Mouse (Mus musculus): ENCODE results near the gene Dhx8. TPM values are rescaled to one million over a fixed set of nuclear protein-coding genes. Genes with fewer than 3 reads are reported as not detected.

Gene Dhx8
- polyA plus RNA-seq, 2 experiments, result 9.6 to 12.9 TPM

DNA sequence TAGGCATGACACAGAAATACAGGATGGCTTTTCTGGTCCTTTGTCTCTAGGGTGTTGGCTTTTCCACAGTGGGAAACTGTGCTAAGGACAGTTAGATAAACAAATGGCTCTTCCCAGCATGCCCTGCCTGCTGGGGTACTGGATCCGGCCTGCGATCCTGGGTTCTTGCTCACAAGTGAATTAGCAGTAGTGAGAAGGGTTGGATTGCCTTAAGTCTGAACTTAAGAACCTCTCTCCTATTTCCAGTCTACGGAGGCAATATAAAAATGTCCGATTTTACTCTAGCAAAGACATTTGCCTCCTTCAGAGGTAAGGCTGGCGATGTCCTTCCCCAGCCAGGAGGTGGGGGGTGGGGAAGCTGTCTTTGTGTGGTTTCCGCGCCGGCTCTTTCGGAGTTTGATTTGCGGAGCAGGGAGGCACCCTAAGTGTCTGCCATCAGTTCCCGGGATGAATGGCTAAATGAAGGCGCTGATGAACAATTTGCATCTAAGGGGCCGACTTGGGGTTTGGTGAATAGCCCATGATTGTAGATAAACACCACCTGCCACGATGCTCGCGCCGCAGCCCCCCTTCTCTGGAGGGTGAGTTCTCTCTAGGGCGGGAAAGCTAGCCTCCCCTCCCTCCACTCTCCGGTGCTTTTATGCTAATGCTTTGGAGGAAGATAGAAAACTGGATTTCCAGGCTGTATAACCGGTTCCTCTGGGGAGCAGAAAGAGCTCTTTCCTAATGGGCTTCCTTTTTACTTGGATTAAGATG is 36.6 kb upstream of the Dhx8 start:
- TF ChIP-seq EP300 (IDR thresholded peaks at IDR 0.05; ENCODE audit: low read depth) (no peak), CTCF (IDR thresholded peaks at IDR 0.05; ENCODE audit: low read depth) (no peak)
- peak in 2 of 3 experiments; percentile 15 to 28 for DNase-seq (ENCODE audit: low read depth in 3 of 3, low spot score in 3 of 3)
- no peaks in the 10 kb centered on the region for H3K9me3 ChIP-seq (ENCODE audit: control insufficient read depth, low read length)
- no peak for ATAC-seq (ENCODE audit: insufficient read depth)
- peak overlapping the region; percentile 11 to 26 for H3K4me3 ChIP-seq (ENCODE audit: insufficient read depth in 1 of 2, low read depth in 2 of 2, low read length in 2 of 2)
- H3K4me1 ChIP-seq (replicated peaks; ENCODE audit: control insufficient read depth in 2 of 2, insufficient read depth in 2 of 2, low read length in 1 of 2), result peaks cover 27 to 39% of the 10 kb centered on the region in 2 experiments
- 6% methylated on average over 20 of the region's 20 CpGs for WGBS (ENCODE audit: insufficient replicate concordance)
- no peaks in the 10 kb centered on the region for H3K36me3 ChIP-seq (replicated peaks; ENCODE audit: control insufficient read depth, insufficient read depth, low read depth)
- peak overlapping the region; percentile 50 for H3K9ac ChIP-seq (replicated peaks)
- H3K27me3 ChIP-seq (ENCODE audit: control insufficient read depth, insufficient read depth, low read length), result no peaks in the 10 kb centered on the region
- H3K4me2 ChIP-seq (ENCODE audit: low read depth), result peak overlapping the region; percentile 68
- peak overlapping the region; percentile 1 for H3K27ac ChIP-seq

DNA sequence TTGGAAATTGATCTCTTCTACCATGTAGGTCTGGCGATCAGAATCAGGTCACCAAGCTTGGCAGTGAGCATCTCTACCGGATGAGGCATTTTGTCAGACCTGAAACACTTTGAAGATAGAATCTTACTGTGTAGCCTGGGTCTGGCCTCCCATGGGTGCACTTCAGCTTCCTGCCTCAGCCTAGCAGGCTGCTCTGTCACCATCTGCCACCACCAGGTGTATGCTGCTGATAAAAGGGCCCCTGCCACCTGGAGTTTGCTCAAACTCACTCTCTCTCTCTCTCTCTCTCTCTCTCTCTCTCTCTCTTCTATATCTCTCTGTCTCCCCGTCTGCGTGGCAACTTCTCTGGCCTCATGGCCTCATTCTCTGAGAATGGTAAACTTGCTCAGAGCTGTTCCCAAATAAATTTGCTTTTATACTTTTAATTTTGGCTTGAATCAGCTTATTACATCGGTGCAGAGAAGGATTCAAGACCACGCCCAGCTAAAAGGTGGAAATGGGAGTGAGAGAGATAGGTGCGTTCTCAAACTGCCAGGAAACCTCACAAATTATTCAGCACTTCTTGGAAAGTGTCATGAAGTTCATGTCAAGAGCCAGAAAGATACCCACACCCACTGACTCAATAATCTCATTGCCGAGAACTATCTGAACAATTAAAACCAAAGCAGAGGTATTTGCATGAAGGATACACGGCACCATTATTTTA is 35.4 kb upstream of the Dhx8 start:
- ATAC-seq (ENCODE audit: insufficient read depth) (peak; percentile 89), DNase-seq (ENCODE audit: low read depth in 3 of 3, low spot score in 3 of 3) (peak; percentile 49 to 77 (median 53))
- peak overlapping the region; percentile 1 for H3K27ac ChIP-seq
- no peaks in the 10 kb centered on the region for H3K9me3 ChIP-seq (ENCODE audit: control insufficient read depth, low read length)
- H3K9ac ChIP-seq (replicated peaks), result no peak overlapping the region
- no peaks in the 10 kb centered on the region for H3K27me3 ChIP-seq (ENCODE audit: control insufficient read depth, insufficient read depth, low read length)
- no peaks in the 10 kb centered on the region for H3K36me3 ChIP-seq (replicated peaks; ENCODE audit: control insufficient read depth, insufficient read depth, low read depth)
- peaks cover 27 to 39% of the 10 kb centered on the region in 2 experiments for H3K4me1 ChIP-seq (replicated peaks; ENCODE audit: control insufficient read depth in 2 of 2, insufficient read depth in 2 of 2, low read length in 1 of 2)
- H3K4me3 ChIP-seq (ENCODE audit: insufficient read depth in 1 of 2, low read depth in 2 of 2, low read length in 2 of 2), result no peak overlapping the region
- peak overlapping the region; percentile 68 for H3K4me2 ChIP-seq (ENCODE audit: low read depth)
- TF ChIP-seq CTCF (IDR thresholded peaks at IDR 0.05; ENCODE audit: low read depth) (peak; percentile 19; the same call in 1 of the 2 replicates), EP300 (IDR thresholded peaks at IDR 0.05; ENCODE audit: low read depth) (peak; percentile 69)
- 21% methylated on average over 9 of the region's 9 CpGs for WGBS (ENCODE audit: insufficient replicate concordance)

DNA sequence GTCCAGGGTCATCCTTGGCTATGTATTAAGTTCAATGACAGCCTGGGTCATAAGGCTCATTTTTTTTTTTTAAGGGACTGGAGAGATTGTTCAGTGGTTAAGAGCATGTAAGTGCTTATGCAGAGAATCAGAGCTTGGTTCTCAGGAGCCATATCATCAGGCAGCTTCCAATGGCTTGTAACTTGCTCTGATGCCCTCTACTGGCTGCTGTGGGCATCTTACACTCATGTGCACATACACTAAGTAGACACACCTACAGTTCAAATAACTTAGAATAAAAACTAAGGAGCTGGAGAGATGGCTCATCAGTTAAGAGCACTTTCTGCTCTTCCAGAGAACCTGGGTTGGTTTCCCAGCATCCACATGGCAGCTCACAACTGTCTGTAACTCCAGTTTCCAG is 34.6 kb upstream of the Dhx8 start:
- no peak for TF ChIP-seq EP300 (IDR thresholded peaks at IDR 0.05; ENCODE audit: low read depth)
- TF ChIP-seq CTCF (IDR thresholded peaks at IDR 0.05; ENCODE audit: low read depth), result no peak; the same call in 1 of the 2 replicates
- no peak for DNase-seq (ENCODE audit: low read depth in 3 of 3, low spot score in 3 of 3)

DNA sequence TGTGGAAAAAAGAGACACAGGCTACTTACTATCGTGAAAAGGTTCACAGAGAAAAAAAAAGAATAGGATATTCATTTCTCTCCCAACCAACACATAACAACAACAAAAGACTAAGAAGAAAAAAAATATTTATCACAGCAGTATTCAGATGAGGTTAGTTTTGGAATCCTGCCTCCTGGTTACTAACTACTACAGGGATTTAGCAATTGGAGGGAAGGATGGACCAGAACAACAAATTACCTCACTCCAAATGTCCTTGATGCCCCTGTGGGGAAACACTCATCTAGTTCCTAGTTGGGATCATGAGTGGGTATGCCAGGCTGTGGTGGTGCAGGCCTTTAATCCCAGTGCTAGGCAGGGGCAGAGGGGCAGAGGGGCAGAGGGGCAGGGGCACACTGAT is 33.2 kb upstream of the Dhx8 start:
- Histone ChIP-seq H3K27me3 (ENCODE audit: control insufficient read depth, insufficient read depth, low read length) (no peaks in the 10 kb centered on the region), H3K9ac (replicated peaks) (no peak overlapping the region), H3K36me3 (replicated peaks; ENCODE audit: control insufficient read depth, insufficient read depth, low read depth) (no peaks in the 10 kb centered on the region), H3K9me3 (ENCODE audit: control insufficient read depth, low read length) (no peaks in the 10 kb centered on the region), H3K4me3 (ENCODE audit: insufficient read depth in 1 of 2, low read depth in 2 of 2, low read length in 2 of 2) (no peak overlapping the region), H3K4me1 (replicated peaks; ENCODE audit: control insufficient read depth in 2 of 2, insufficient read depth in 2 of 2, low read length in 1 of 2) (peaks cover 27 to 39% of the 10 kb centered on the region in 2 experiments), H3K27ac (no peak overlapping the region), H3K4me2 (ENCODE audit: low read depth) (no peak overlapping the region)
- WGBS (ENCODE audit: insufficient replicate concordance), result 70% methylated on average over 1 of the region's 1 CpGs
- ATAC-seq (ENCODE audit: insufficient read depth), result no peak
- TF ChIP-seq CTCF (IDR thresholded peaks at IDR 0.05; ENCODE audit: low read depth) (no peak), EP300 (IDR thresholded peaks at IDR 0.05; ENCODE audit: low read depth) (no peak)
- no peak for DNase-seq (ENCODE audit: low read depth in 3 of 3, low spot score in 3 of 3)

More for the DNA sequence above, 34.6 kb upstream of the Dhx8 start:
- Histone ChIP-seq H3K4me3 (ENCODE audit: insufficient read depth in 1 of 2, low read depth in 2 of 2, low read length in 2 of 2) (no peak overlapping the region), H3K36me3 (replicated peaks; ENCODE audit: control insufficient read depth, insufficient read depth, low read depth) (no peaks in the 10 kb centered on the region), H3K9ac (replicated peaks) (no peak overlapping the region), H3K4me1 (replicated peaks; ENCODE audit: control insufficient read depth in 2 of 2, insufficient read depth in 2 of 2, low read length in 1 of 2) (peaks cover 27 to 39% of the 10 kb centered on the region in 2 experiments), H3K27me3 (ENCODE audit: control insufficient read depth, insufficient read depth, low read length) (no peaks in the 10 kb centered on the region), H3K9me3 (ENCODE audit: control insufficient read depth, low read length) (no peaks in the 10 kb centered on the region), H3K27ac (no peak overlapping the region; the same call in 1 of the 2 replicates), H3K4me2 (ENCODE audit: low read depth) (peak overlapping the region; percentile 68; the same call in 1 of the 2 replicates)
- ATAC-seq (ENCODE audit: insufficient read depth), result no peak

DNA sequence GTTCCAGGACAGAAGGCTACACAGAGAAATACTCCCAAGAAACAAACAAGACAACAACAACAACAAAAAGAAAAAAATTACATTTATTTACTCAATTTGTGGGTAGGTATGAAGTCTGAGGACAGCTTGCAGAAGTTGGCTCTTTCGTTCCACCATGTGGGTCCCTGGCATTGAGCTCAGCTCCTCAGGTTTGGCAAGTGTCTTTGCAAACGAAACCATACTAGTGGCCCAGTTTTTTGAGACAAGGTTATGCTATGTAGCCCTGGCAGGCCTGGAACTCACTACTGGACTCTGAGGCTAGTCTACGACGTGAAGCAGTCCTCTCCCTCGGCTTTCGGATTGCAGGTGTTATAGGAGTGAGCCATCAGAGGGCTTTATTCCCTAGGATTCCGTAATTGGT is 32.7 kb upstream of the Dhx8 start:
- H3K9ac ChIP-seq (replicated peaks), result no peak overlapping the region
- 65% methylated on average over 7 of the region's 7 CpGs for WGBS (ENCODE audit: insufficient replicate concordance)

More for the DNA sequence above, 32.7 kb upstream of the Dhx8 start:
- peaks cover 27 to 39% of the 10 kb centered on the region in 2 experiments for H3K4me1 ChIP-seq (replicated peaks; ENCODE audit: control insufficient read depth in 2 of 2, insufficient read depth in 2 of 2, low read length in 1 of 2)
- no peak overlapping the region for H3K27ac ChIP-seq
- H3K4me2 ChIP-seq (ENCODE audit: low read depth), result no peak overlapping the region
- no peaks in the 10 kb centered on the region for H3K9me3 ChIP-seq (ENCODE audit: control insufficient read depth, low read length)
- H3K27me3 ChIP-seq (ENCODE audit: control insufficient read depth, insufficient read depth, low read length), result no peaks in the 10 kb centered on the region
- no peak overlapping the region for H3K4me3 ChIP-seq (ENCODE audit: insufficient read depth in 1 of 2, low read depth in 2 of 2, low read length in 2 of 2)
- ATAC-seq (ENCODE audit: insufficient read depth) (no peak), DNase-seq (ENCODE audit: low read depth in 3 of 3, low spot score in 3 of 3) (no peak)
- H3K36me3 ChIP-seq (replicated peaks; ENCODE audit: control insufficient read depth, insufficient read depth, low read depth), result no peaks in the 10 kb centered on the region
- no peak for TF ChIP-seq CTCF (IDR thresholded peaks at IDR 0.05; ENCODE audit: low read depth)
- no peak for TF ChIP-seq EP300 (IDR thresholded peaks at IDR 0.05; ENCODE audit: low read depth)
